Comparison of ENCODE assay signal across 12 mouse cellular contexts in the genomic region with DNA sequence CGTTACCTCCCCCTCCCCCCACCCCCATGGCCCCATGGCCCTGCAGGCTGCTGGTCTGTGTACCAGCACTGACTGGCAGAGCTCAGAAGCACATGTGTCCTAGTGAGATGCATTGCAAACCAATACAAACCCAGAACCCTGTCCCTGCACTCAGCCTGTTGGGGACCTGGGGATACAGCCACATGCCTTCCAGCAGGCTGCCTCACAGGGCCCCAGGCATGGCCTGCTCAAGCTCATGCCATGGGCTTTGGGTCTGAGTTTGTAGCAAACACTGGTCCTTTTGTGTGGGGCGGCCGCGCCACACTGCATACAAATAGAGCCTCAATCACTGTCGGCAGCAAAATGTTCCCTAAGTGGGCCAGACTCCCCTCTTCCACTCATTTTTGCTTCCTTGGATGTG. TPM values are rescaled to one million over a fixed set of nuclear protein-coding genes. Genes with fewer than 3 reads are reported as not detected.
DNase-seq lines count a peak whose midpoint lies in the region; ATAC-seq and TF ChIP-seq lines count a peak whose summit lies in the region.
"Had no signal": no experiment of that assay in that cellular context is flagged by ENCODE, and none has a peak within 500 bp of the region (broad histone marks: within the 10 kb centered on the region; RNA-seq: fewer than 3 reads in every experiment).

No protein-coding gene starts in this region.

- no peak for TF ChIP-seq EP300 in stomach, postnatal 0 days (optimal IDR thresholded peaks at IDR 0.05)

- H3K4me2 ChIP-seq in stomach, embryonic 15.5 days, result no peak overlapping the region
- H3K4me2 ChIP-seq in stomach, postnatal 0 days (replicated peaks; ENCODE audit: low read depth), result no peak overlapping the region
- H3K4me2 ChIP-seq: liver, embryonic 15.5 days had no signal

- no peaks in the 10 kb centered on the region for H3K9me3 ChIP-seq in stomach, embryonic 15.5 days
- H3K9me3 ChIP-seq in stomach, postnatal 0 days (ENCODE audit: control insufficient read depth, low read length), result no peaks in the 10 kb centered on the region
- H3K9me3 ChIP-seq: liver, embryonic 15.5 days had no signal

- H3K4me1 ChIP-seq in stomach, embryonic 15.5 days, result 0 out of 2 replicates have a peak, but pooled peaks cover 4% of the 10 kb centered on the region
- no peaks in the 10 kb centered on the region for H3K4me1 ChIP-seq in stomach, postnatal 0 days (replicated peaks; ENCODE audit: control insufficient read depth, insufficient read depth)
- H3K4me1 ChIP-seq: liver, embryonic 15.5 days had no signal

- WGBS in stomach, embryonic 15.5 days, result 79% methylated on average over 5 of the region's 5 CpGs
- 60% methylated on average over 5 of the region's 5 CpGs for WGBS in stomach, postnatal 0 days

- no peaks in the 10 kb centered on the region for H3K36me3 ChIP-seq in stomach, embryonic 15.5 days
- no peaks in the 10 kb centered on the region for H3K36me3 ChIP-seq in stomach, postnatal 0 days (ENCODE audit: control insufficient read depth, insufficient read depth, low read length)
- H3K36me3 ChIP-seq: liver, embryonic 15.5 days had no signal

- 0 out of 2 replicates have a peak, but pooled peaks have one; percentile 8 for ATAC-seq in stomach, embryonic 15.5 days (ENCODE audit: insufficient read depth, low FRiP score, low read depth)
- ATAC-seq in stomach, postnatal 0 days (ENCODE audit: low FRiP score, low TSS enrichment), result no peak
- no peak for ATAC-seq in monocyte, adult 5-6 weeks (replicated peaks; ENCODE audit: insufficient number of reproducible peaks, low FRiP score, low TSS enrichment, poor library complexity, severe bottlenecking)

- no peaks in the 10 kb centered on the region for H3K27me3 ChIP-seq in stomach, embryonic 15.5 days (replicated peaks)
- H3K27me3 ChIP-seq in stomach, postnatal 0 days (ENCODE audit: control insufficient read depth, insufficient read depth, low read length), result no peaks in the 10 kb centered on the region
- H3K27me3 ChIP-seq: liver, embryonic 15.5 days had no signal

- H3K4me3 ChIP-seq in stomach, embryonic 15.5 days (replicated peaks), result no peak overlapping the region
- H3K4me3 ChIP-seq in stomach, postnatal 0 days (ENCODE audit: low read depth, low read length), result no peak overlapping the region
- H3K4me3 ChIP-seq: liver, embryonic 15.5 days had no signal

- no peak overlapping the region for H3K27ac ChIP-seq in stomach, embryonic 15.5 days
- H3K27ac ChIP-seq in stomach, postnatal 0 days (replicated peaks), result no peak overlapping the region
- H3K27ac ChIP-seq: liver, embryonic 15.5 days had no signal

- TF ChIP-seq CTCF in stomach, postnatal 0 days (IDR thresholded peaks at IDR 0.05; ENCODE audit: low read depth), result no peak

- no peak overlapping the region for H3K9ac ChIP-seq in stomach, embryonic 15.5 days
- no peak overlapping the region for H3K9ac ChIP-seq in stomach, postnatal 0 days (ENCODE audit: low read length)
- H3K9ac ChIP-seq: liver, embryonic 15.5 days had no signal

- peak; percentile 50 to 51 for DNase-seq in cerebellum, postnatal 10 days
- DNase-seq in cerebellum, adult 11 months, result no peak
- no peak for DNase-seq in stomach, postnatal 0 days (ENCODE audit: low spot score)
- DNase-seq in mesoderm, embryonic 11.5 days (ENCODE audit: low read depth, low spot score), result peak; percentile 34
- no peak for DNase-seq in adrenal gland, postnatal 25 days
- no peak for DNase-seq in ovary, postnatal 14 days (ENCODE audit: low spot score)
- DNase-seq: kidney, adult 9 months had no signal

RNA-seq across cellular contexts. Expression of a gene that starts 28.2 kb away (rescaled TPM):
- 1.4 and 1.8 TPM in 2 replicates for polyA plus RNA-seq in stomach, embryonic 15.5 days (2015; fragmentation: Nextera tagmentation; extraction: Ambion mirVana)
- 1.2 and 1.5 TPM in 2 replicates for polyA plus RNA-seq in stomach, postnatal 0 days (2015; fragmentation: Nextera tagmentation; extraction: Ambion mirVana)
- 1.9 and 3.2 TPM in 2 replicates for total RNA-seq in adrenal gland, postnatal 25 days (2021)
- total RNA-seq in monocyte, adult 5-6 weeks (2017), result not detected in 3 replicates
- total RNA-seq: common myeloid progenitor, adult 5-6 weeks; MEL had no signal

Comparison
In these comparisons a context has a peak if more than half of its experiments do, and no peak if none do; other contexts are left out.
1. DNase-seq: peak in cerebellum, postnatal 10 days (2 of 2) and mesoderm, embryonic 11.5 days (single experiment); none in cerebellum, adult 11 months (single experiment), stomach, postnatal 0 days (single experiment), adrenal gland, postnatal 25 days (single experiment) and ovary, postnatal 14 days (single experiment).